In genomic region chr2:155627030-155627738, GRCm38 (mm10) we compare ENCODE assay signal across 9 mouse cellular contexts. TPM values are rescaled to one million over a fixed set of nuclear protein-coding genes. Genes with fewer than 3 reads are reported as not detected.
DNase-seq lines count a peak whose midpoint lies in the region; ATAC-seq and TF ChIP-seq lines count a peak whose summit lies in the region.
"Had no signal": no experiment of that assay in that cellular context is flagged by ENCODE, and none has a peak within 500 bp of the region (broad histone marks: within the 10 kb centered on the region; RNA-seq: fewer than 3 reads in every experiment).

No protein-coding gene starts in this region.

- no peaks in the 10 kb centered on the region for H3K27me3 ChIP-seq in heart, postnatal 0 days (ENCODE audit: control insufficient read depth, insufficient read depth, low read length)
- no peaks in the 10 kb centered on the region for H3K27me3 ChIP-seq in MEL (ENCODE audit: control insufficient read depth in 1 of 2, insufficient read depth in 2 of 2, low read length in 2 of 2)
- peaks cover 37% of the 10 kb centered on the region for H3K27me3 ChIP-seq in midbrain, embryonic 14.5 days (ENCODE audit: control insufficient read depth, insufficient read depth, low read length)
- H3K27me3 ChIP-seq in stomach, embryonic 15.5 days (replicated peaks), result peaks cover 39% of the 10 kb centered on the region

- TF ChIP-seq EP300 in heart, postnatal 0 days (IDR thresholded peaks at IDR 0.05; ENCODE audit: low read depth), result no peak
- TF ChIP-seq EP300 in MEL (IDR thresholded peaks at IDR 0.05; ENCODE audit: low read depth in 1 of 2, low read length in 2 of 2), result no peak

- no peaks in the 10 kb centered on the region for H3K9me3 ChIP-seq in heart, postnatal 0 days (replicated peaks; ENCODE audit: control insufficient read depth, low read length)
- H3K9me3 ChIP-seq in MEL (replicated peaks; ENCODE audit: insufficient read depth, low read length), result no peaks in the 10 kb centered on the region
- no peaks in the 10 kb centered on the region for H3K9me3 ChIP-seq in midbrain, embryonic 14.5 days (ENCODE audit: control insufficient read depth, low read length)
- H3K9me3 ChIP-seq in stomach, embryonic 15.5 days, result no peaks in the 10 kb centered on the region

- peak; percentile 85 for TF ChIP-seq CTCF in heart, postnatal 0 days (IDR thresholded peaks at IDR 0.05; ENCODE audit: low read depth)
- TF ChIP-seq CTCF in MEL (IDR thresholded peaks at IDR 0.05 in 2 of 3, conservative IDR thresholded peaks at IDR 0.05 in 1 of 3; ENCODE audit: control insufficient read depth in 1 of 3, insufficient read depth in 1 of 3, low read depth in 2 of 3, low read length in 3 of 3, poor library complexity in 1 of 3, severe bottlenecking in 1 of 3), result peak; percentile 97 to 99 (median 97)

- WGBS in heart, postnatal 0 days, result 56% methylated on average over 21 of the region's 21 CpGs
- WGBS in midbrain, embryonic 14.5 days, result 43% methylated on average over 21 of the region's 21 CpGs
- WGBS in stomach, embryonic 15.5 days, result 56% methylated on average over 21 of the region's 21 CpGs

- intact Hi-C loops in heart, postnatal 25 days (cut with DNase I), result no loop called here
- intact Hi-C loops in gastrocnemius, postnatal 14 days (cut with DNase I; ENCODE audit: low total_unique reads), result no loop called here

- no peak overlapping the region for H3K4me2 ChIP-seq in heart, postnatal 0 days (ENCODE audit: low read depth, low read length)
- H3K4me2 ChIP-seq in midbrain, embryonic 14.5 days (ENCODE audit: low read length), result no peak overlapping the region
- H3K4me2 ChIP-seq in stomach, embryonic 15.5 days, result no peak overlapping the region

- H3K79me2 ChIP-seq in MEL (ENCODE audit: control insufficient read depth, insufficient read depth, low read length, poor library complexity), result no peaks in the 10 kb centered on the region; the same call in 1 of the 2 replicates

- DNase-seq in heart, postnatal 0 days (ENCODE audit: low spot score), result peak; percentile 60
- no peak for DNase-seq in heart, postnatal 25 days (ENCODE audit: low spot score)
- peak; percentile 86 for DNase-seq in MEL (ENCODE audit: low read depth, low spot score)
- peak; percentile 81 for DNase-seq in cerebellum, adult 9-11 months
- peak; percentile 70 for DNase-seq in gastrocnemius, postnatal 14 days
- peak; percentile 68 to 70 for DNase-seq in layer of hippocampus, postnatal 36 days
- peak; percentile 86 for DNase-seq in midbrain, embryonic 14.5 days

- H3K4me1 ChIP-seq in heart, postnatal 0 days (ENCODE audit: control insufficient read depth, insufficient read depth), result no peaks in the 10 kb centered on the region
- peaks cover 0 to 12% of the 10 kb centered on the region in 2 experiments; a peak in 2 of 4 replicates for H3K4me1 ChIP-seq in MEL (ENCODE audit: control insufficient read depth in 1 of 2, insufficient read depth in 2 of 2, low read length in 2 of 2)
- H3K4me1 ChIP-seq in midbrain, embryonic 14.5 days (ENCODE audit: control insufficient read depth, insufficient read depth, low read length), result peaks cover 12% of the 10 kb centered on the region; the same call in 1 of the 2 replicates
- peaks cover 9% of the 10 kb centered on the region for H3K4me1 ChIP-seq in stomach, embryonic 15.5 days

- no peak overlapping the region for H3K27ac ChIP-seq in heart, postnatal 0 days (ENCODE audit: low read depth)
- no peak overlapping the region for H3K27ac ChIP-seq in MEL (ENCODE audit: control insufficient read depth, low read depth, low read length)
- no peak overlapping the region for H3K27ac ChIP-seq in midbrain, embryonic 14.5 days (replicated peaks; ENCODE audit: low read depth, low read length)
- H3K27ac ChIP-seq in stomach, embryonic 15.5 days, result no peak overlapping the region
- H3K27ac ChIP-seq: macrophage had no signal

- TF ChIP-seq RAD21 in MEL (IDR thresholded peaks at IDR 0.05; ENCODE audit: low read depth, low read length), result peak; percentile 63

- no peak for ATAC-seq in heart, postnatal 0 days (ENCODE audit: insufficient read depth, low read depth)
- no peak for ATAC-seq in midbrain, embryonic 14.5 days (ENCODE audit: low FRiP score, low TSS enrichment)
- 0 out of 2 replicates have a peak, but pooled peaks have one; percentile 3 for ATAC-seq in stomach, embryonic 15.5 days (ENCODE audit: insufficient read depth, low FRiP score, low read depth)

- no peak overlapping the region for H3K4me3 ChIP-seq in heart, postnatal 0 days (ENCODE audit: low read depth, low read length)
- H3K4me3 ChIP-seq in MEL (ENCODE audit: control insufficient read depth in 1 of 2, insufficient read depth in 1 of 2, low read depth in 2 of 2, low read length in 2 of 2), result no peak overlapping the region
- H3K4me3 ChIP-seq in midbrain, embryonic 14.5 days (replicated peaks; ENCODE audit: low read depth, low read length), result no peak overlapping the region
- no peak overlapping the region for H3K4me3 ChIP-seq in stomach, embryonic 15.5 days (replicated peaks)

- TF ChIP-seq POLR2A in MEL (IDR thresholded peaks at IDR 0.05; ENCODE audit: control insufficient read depth in 1 of 2, insufficient read depth in 1 of 2, low read depth in 1 of 2, low read length in 2 of 2, poor library complexity in 1 of 2), result no peak

- no peak overlapping the region for H3K9ac ChIP-seq in heart, postnatal 0 days (replicated peaks; ENCODE audit: low read depth, low read length)
- no peak overlapping the region for H3K9ac ChIP-seq in MEL (ENCODE audit: control insufficient read depth, low read depth, low read length, poor library complexity, severe bottlenecking)
- H3K9ac ChIP-seq in midbrain, embryonic 14.5 days (replicated peaks; ENCODE audit: low read length), result no peak overlapping the region
- no peak overlapping the region for H3K9ac ChIP-seq in stomach, embryonic 15.5 days

- peaks cover 85% of the 10 kb centered on the region for H3K36me3 ChIP-seq in heart, postnatal 0 days (replicated peaks; ENCODE audit: control insufficient read depth, insufficient read depth, low read length)
- peaks cover 0 to 6% of the 10 kb centered on the region in 2 experiments; a peak in 2 of 4 replicates for H3K36me3 ChIP-seq in MEL (ENCODE audit: control insufficient read depth in 1 of 2, insufficient read depth in 2 of 2, low read length in 2 of 2)
- H3K36me3 ChIP-seq in midbrain, embryonic 14.5 days (ENCODE audit: control insufficient read depth, insufficient read depth, low read length), result peaks cover 11% of the 10 kb centered on the region; the same call in 1 of the 2 replicates
- peaks cover under 1% of the 10 kb centered on the region; the same call in 1 of the 2 replicates for H3K36me3 ChIP-seq in stomach, embryonic 15.5 days

TF ChIP-seq in MEL, 35 proteins besides CTCF, POLR2A, EP300 and RAD21 (continues in another document):
- TF ChIP-seq MYC (IDR thresholded peaks at IDR 0.05; ENCODE audit: low read depth, low read length) (0 out of 2 replicates have a peak, but pooled peaks have one; percentile 58), MEF2A (IDR thresholded peaks at IDR 0.05; ENCODE audit: extremely low read depth, insufficient replicate concordance, low read depth, low read length, poor library complexity, severe bottlenecking) (no peak), ZC3H11A (IDR thresholded peaks at IDR 0.05; ENCODE audit: low read depth, low read length) (peak; percentile 57), JUND (IDR thresholded peaks at IDR 0.05; ENCODE audit: low read depth, low read length) (no peak), CHD2 (IDR thresholded peaks at IDR 0.05; ENCODE audit: low read length) (no peak), NRF1 (IDR thresholded peaks at IDR 0.05; ENCODE audit: insufficient read depth, low read depth, low read length, poor library complexity, severe bottlenecking) (no peak), UBTF (IDR thresholded peaks at IDR 0.05; ENCODE audit: borderline replicate concordance, insufficient read depth, low read depth, low read length) (no peak), CHD1 (IDR thresholded peaks at IDR 0.05; ENCODE audit: low read depth, low read length) (no peak), SIN3A (IDR thresholded peaks at IDR 0.05; ENCODE audit: low read length) (no peak), BHLHE40 (IDR thresholded peaks at IDR 0.05; ENCODE audit: borderline replicate concordance, low read depth, low read length) (no peak), ZKSCAN1 (IDR thresholded peaks at IDR 0.05; ENCODE audit: low read depth, low read length) (no peak), USF2 (IDR thresholded peaks at IDR 0.05; ENCODE audit: borderline replicate concordance in 1 of 2, insufficient read depth in 1 of 2, low read depth in 1 of 2, low read length in 2 of 2) (no peak), ELF1 (IDR thresholded peaks at IDR 0.05; ENCODE audit: low read depth, low read length) (no peak), TBP (IDR thresholded peaks at IDR 0.05; ENCODE audit: low read depth, low read length) (no peak), MXI1 (IDR thresholded peaks at IDR 0.05; ENCODE audit: low read depth, low read length) (no peak), GABPA (IDR thresholded peaks at IDR 0.05; ENCODE audit: low read depth, low read length) (no peak)

RNA-seq across cellular contexts. Expression of gene Myh7b, which starts 16.2 kb away (rescaled TPM):
- total RNA-seq in heart, postnatal 0 days (2014; rRNA removed; ENCODE audit: low replicate concordance), result 17.2 and 48.4 TPM in 2 replicates
- 12.2 and 12.5 TPM in 2 replicates for polyA plus RNA-seq in heart, postnatal 0 days (2015; fragmentation: Nextera tagmentation; extraction: Ambion mirVana)
- total RNA-seq in heart, postnatal 25 days (2021), result 10 to 100 TPM; 35.4 to 36.0 TPM
- total RNA-seq in MEL (2012; rRNA removed), result 2.2 and 3.2 TPM in 2 replicates
- 1 to 10 TPM in 1 of 2 experiments, not detected in 1; 5.9 TPM for polyA plus RNA-seq in MEL (2012; ENCODE audit: insufficient read depth in 1 of 2, insufficient read length in 2 of 2, low read depth in 1 of 2, low replicate concordance in 2 of 2, missing spikeins in 1 of 2)
- 1 to 10 TPM; 1.4 to 2.0 TPM for total RNA-seq in gastrocnemius, postnatal 14 days (2021)
- 1 to 10 TPM; 3.3 to 5.3 TPM for total RNA-seq in layer of hippocampus, postnatal 36 days (2021)
- polyA plus RNA-seq in midbrain, embryonic 14.5 days (2014; fragmentation: Nextera tagmentation; extraction: Ambion mirVana), result 0.64 and 0.77 TPM in 2 replicates
- 0.71 and 0.86 TPM in 2 replicates for polyA plus RNA-seq in stomach, embryonic 15.5 days (2015; fragmentation: Nextera tagmentation; extraction: Ambion mirVana)
- polyA plus RNA-seq: macrophage had no signal

RNA-seq across cellular contexts. Expression of gene Gss, which starts 34.6 kb away (rescaled TPM):
- 32.5 and 52.3 TPM in 2 replicates for total RNA-seq in heart, postnatal 0 days (2014; rRNA removed; ENCODE audit: low replicate concordance)
- 24.8 and 25.9 TPM in 2 replicates for polyA plus RNA-seq in heart, postnatal 0 days (2015; fragmentation: Nextera tagmentation; extraction: Ambion mirVana)
- total RNA-seq in heart, postnatal 25 days (2021), result 10 to 100 TPM; 13.4 to 13.9 TPM
- 21.9 and 22.8 TPM in 2 replicates for total RNA-seq in MEL (2012; rRNA removed)
- 10 to 100 TPM in 1 of 2 experiments, not detected in 1; 24.0 TPM for polyA plus RNA-seq in MEL (2012; ENCODE audit: insufficient read depth in 1 of 2, insufficient read length in 2 of 2, low read depth in 1 of 2, low replicate concordance in 2 of 2, missing spikeins in 1 of 2)
- 1 to 10 TPM; 7.4 to 8.3 TPM for total RNA-seq in gastrocnemius, postnatal 14 days (2021)
- total RNA-seq in layer of hippocampus, postnatal 36 days (2021), result 10 to 100 TPM; 24.7 to 26.9 TPM
- polyA plus RNA-seq in midbrain, embryonic 14.5 days (2014; fragmentation: Nextera tagmentation; extraction: Ambion mirVana), result 14.8 and 15.2 TPM in 2 replicates
- polyA plus RNA-seq in stomach, embryonic 15.5 days (2015; fragmentation: Nextera tagmentation; extraction: Ambion mirVana), result 43.4 and 43.9 TPM in 2 replicates
